Mouse (Mus musculus): ENCODE data around the gene Fen1.
A peak's percentile ranks its signal among the peaks of the same experiment; 100 is the strongest.

GRCm38 (mm10) chr19:10204616-10205001 is 640 bp upstream of the Fen1 start:
- no peak for TF ChIP-seq CTCF (IDR thresholded peaks at IDR 0.05; ENCODE audit: borderline replicate concordance, insufficient read depth, low read length)
- TF ChIP-seq POLR2A (IDR thresholded peaks at IDR 0.05; ENCODE audit: low read depth, low read length), result 0 out of 2 replicates have a peak, but pooled peaks have one; percentile 9
